Mouse (Mus musculus): Measurements from ENCODE around the gene Pxt1.
A peak's percentile ranks its signal among the peaks of the same experiment; 100 is the strongest.

The Pxt1 gene

DNA sequence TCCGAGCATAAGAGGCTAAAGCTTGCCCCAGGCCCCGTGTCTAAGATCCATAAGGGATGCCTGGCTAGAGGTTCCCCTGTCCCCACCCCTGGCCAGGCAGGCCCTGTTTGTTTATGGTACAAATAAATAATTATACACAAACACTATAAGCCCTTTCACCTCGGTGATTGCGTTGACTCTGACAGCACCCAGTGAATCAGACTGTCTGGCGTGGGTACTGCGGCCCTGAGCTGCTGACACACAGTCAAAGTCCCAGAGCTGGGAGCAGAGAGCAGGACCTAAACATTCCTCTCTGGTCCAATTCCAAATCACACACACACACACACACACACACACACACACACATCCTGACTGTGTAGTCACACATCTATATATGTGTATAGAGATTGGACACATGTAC lies 29.7 kb downstream of the Pxt1 start:
- DNase-seq = no peak

DNA sequence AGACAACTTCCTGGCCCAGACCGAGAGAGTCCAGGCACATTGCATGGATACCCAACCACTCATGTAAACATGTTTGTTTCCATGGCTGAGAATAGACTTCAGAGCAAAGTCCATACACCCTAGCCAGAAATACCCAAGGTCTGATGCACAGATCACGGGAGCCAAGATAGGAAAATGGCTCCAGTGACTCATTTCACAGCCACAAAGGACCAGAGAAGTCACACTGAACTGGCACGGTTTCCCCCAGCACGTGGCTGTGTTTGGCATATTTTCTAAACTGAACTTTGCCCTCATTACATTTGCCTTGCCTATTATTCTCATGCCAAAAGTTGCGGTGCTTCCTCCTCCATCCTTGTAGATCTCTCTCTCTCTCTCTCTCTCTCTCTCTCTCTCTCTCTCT lies 30.4 kb downstream of the Pxt1 start:
- DNase-seq = peak; percentile 67 to 76

GRCm38 (mm10) chr17:28910139-28910538 lies 33.5 kb downstream of the Pxt1 start:
- DNase-seq = peak; percentile 62 to 81

- DNase-seq = peak; percentile 76 to 79
Observed at GRCm38 (mm10) chr17:28909252-28909941, 34.2 kb downstream of the Pxt1 start.

- peak in 1 of 2 experiments; percentile 20 for DNase-seq
Observed at GRCm38 (mm10) chr17:28907959-28908358, 35.7 kb downstream of the Pxt1 start.

DNA sequence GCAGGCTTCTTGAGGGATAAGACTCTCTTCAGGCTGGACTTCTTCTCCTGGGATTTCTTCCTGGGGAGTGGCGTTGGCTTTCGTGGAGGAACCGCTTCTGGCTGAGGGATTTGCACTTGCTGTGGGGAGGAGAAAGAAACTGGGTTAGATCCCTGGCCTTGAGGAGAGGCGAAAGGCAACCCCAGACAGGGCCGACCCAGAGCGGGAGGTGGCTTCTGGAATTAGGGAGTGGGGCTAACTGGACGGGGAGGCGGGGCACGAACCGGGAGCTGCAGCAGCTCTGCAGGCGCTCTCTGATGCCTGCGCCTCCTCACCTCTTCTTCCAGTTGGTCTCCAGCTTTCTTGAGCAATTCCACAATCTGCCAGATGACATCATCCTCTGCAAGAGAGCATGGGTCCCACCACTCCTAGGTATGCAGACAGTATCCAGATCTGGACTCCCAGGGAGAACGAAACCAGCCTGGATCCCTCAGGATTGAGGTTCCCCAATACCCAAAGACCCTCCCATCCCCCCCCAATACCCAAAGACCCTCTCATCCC lies 38.2 kb downstream of the Pxt1 start:
- no peak for DNase-seq

GRCm38 (mm10) chr17:28904546-28905376 lies 38.9 kb downstream of the Pxt1 start:
- DNase-seq = peak; percentile 57 to 78

DNA sequence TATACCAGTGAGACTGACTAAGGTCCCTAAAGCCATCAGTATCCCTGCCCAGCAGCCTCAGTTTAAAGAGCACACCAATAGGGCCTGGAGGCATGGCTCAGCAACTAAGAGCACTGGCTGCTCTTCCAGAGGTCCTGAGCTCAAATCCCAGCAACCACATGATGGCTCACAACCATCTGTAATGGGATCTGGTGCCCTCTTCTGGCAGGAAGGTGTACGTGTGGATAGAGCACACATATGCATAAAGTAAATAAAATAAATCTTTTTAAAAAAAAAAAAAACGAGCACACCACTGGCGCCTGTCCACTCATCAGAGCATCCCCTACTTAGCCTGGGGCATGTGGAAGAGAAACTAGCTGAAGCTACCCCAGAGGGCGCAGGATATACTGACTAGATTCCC lies 42.1 kb downstream of the Pxt1 start:
- no peak for DNase-seq

GRCm38 (mm10) chr17:28899427-28899826 lies 44.2 kb downstream of the Pxt1 start:
- DNase-seq = no peak

- DNase-seq = no peak
Observed at GRCm38 (mm10) chr17:28898249-28898648, 45.4 kb downstream of the Pxt1 start.

DNA sequence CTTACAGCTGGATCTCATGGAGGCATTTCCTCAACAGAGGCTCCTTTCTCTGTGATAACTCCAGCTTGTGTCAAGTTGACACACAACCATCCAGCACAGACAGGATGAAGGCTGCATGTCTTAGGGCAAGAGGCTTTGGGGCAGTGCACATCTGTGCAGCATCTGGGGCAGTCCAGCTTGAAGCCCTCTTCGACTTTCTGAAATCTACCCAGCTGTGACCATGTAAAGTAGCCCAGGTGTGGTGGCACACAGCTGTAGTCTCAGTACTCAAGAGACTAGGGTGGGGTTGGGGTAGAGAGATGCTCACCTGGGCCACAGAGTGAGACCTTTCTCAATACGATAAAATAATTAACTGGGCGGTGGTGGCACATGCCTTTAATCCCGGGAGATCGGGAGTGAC lies 45.8 kb downstream of the Pxt1 start:
- no peak for DNase-seq

- no peak for DNase-seq
Observed at GRCm38 (mm10) chr17:28896095-28896780, 47.4 kb downstream of the Pxt1 start.

DNA sequence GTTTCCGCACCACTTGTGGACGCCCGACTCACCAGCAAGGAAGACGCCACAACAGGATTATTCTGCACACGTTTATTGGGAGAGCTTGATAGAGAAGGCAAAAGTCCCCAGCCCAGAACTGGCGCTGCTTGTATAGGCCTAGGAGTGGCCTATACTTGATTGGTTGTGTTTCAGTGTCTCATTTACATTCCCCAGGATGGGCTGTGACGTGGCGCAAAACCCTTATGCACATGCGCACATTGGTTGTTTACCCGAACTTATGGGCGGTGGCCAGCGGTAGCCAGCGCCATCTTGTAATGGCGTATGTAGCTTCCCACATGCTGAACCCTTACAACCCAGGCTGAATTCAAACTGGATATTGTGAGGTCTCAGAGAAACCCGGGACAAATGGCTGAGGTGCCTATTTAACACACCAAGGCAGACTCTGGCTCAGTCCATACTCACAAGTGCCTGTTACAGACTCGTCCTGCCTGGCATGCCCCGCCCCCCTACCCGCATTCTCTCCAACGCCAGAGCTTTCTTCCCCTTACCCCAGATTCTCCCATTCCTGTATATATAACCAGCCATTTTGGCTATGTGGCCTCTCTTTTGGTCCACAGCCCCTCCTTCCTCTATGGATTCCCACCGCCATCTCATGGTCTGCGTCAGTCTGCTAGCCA lies 48.3 kb downstream of the Pxt1 start:
- DNase-seq = no peak

GRCm38 (mm10) chr17:28894050-28894767 lies 49.4 kb downstream of the Pxt1 start:
- no peak for DNase-seq

GRCm38 (mm10) chr17:28886266-28886665 lies 57.4 kb downstream of the Pxt1 start:
- peak in 1 of 2 experiments; percentile 24 for DNase-seq

DNA sequence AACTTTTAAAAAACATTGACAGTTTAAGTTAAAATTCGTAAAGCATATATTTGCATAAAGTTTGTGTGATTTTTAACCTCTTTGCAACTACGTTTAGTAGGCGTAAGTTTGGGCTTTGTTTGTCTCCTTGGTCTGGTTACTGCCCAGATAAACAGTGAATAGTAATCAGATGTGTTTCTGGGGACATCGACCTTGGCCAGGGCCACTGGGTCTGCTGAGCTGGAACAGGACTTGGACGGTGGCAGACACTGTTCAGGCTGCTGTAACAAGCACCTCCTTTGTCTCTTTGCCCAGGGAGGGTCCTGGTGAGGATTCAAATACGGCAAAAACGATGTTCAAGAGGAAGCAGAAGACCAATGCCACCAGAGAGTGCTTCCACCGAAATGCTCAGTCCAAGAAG lies 58.4 kb downstream of the Pxt1 start:
- no peak for DNase-seq
